Mouse (Mus musculus): ENCODE results near the gene Samd4.

GRCm38 (mm10) chr14:46944411-46944810 lies 61.8 kb downstream of the Samd4 start:
- TF ChIP-seq CTCF (IDR thresholded peaks at IDR 0.05; ENCODE audit: low read depth, low read length) (no peak), GATA1 (IDR thresholded peaks at IDR 0.05; ENCODE audit: borderline replicate concordance, low read length) (no peak), POLR2AphosphoS5 (IDR thresholded peaks at IDR 0.05; ENCODE audit: insufficient replicate concordance, low read depth, low read length) (no peak), TAL1 (conservative IDR thresholded peaks at IDR 0.05; ENCODE audit: low read depth, low read length) (no peak)

All from G1E (cell line).